Mouse (Mus musculus): Measurements from ENCODE around the gene Ffar1. TPM values are rescaled to one million over a fixed set of nuclear protein-coding genes. Genes with fewer than 3 reads are reported as not detected.

Ffar1 gene
- polyA plus RNA-seq, 1 experiment from 2014 or later: not detected

Other genes with a start within 250 kb of the Ffar1 start
- gene Upk1a, start 248.7 kb downstream of the Ffar1 start, polyA plus RNA-seq (2015; fragmentation: Nextera tagmentation; extraction: Ambion mirVana): 0.08 and 0.09 TPM in 2 replicates
- gene Cox6b1, start 235.4 kb downstream of the Ffar1 start, polyA plus RNA-seq (2015; fragmentation: Nextera tagmentation; extraction: Ambion mirVana): 566 and 597 TPM in 2 replicates
- gene Etv2, start 225.7 kb downstream of the Ffar1 start, polyA plus RNA-seq (2015; fragmentation: Nextera tagmentation; extraction: Ambion mirVana): not detected in 2 replicates
- gene Rbm42, start 211.2 kb downstream of the Ffar1 start, polyA plus RNA-seq (2015; fragmentation: Nextera tagmentation; extraction: Ambion mirVana): 41.9 and 43.4 TPM in 2 replicates
- 28.5 and 31.8 TPM in 2 replicates for gene Haus5, start 196.6 kb downstream of the Ffar1 start, polyA plus RNA-seq (2015; fragmentation: Nextera tagmentation; extraction: Ambion mirVana)
- gene Pmis2, start 190.0 kb downstream of the Ffar1 start, polyA plus RNA-seq (2015; fragmentation: Nextera tagmentation; extraction: Ambion mirVana): not detected in 2 replicates
- 0.57 and 0.90 TPM in 2 replicates for gene 2200002J24Rik, start 162.6 kb downstream of the Ffar1 start, polyA plus RNA-seq (2015; fragmentation: Nextera tagmentation; extraction: Ambion mirVana)
- gene Atp4a, start 149.4 kb downstream of the Ffar1 start, polyA plus RNA-seq (2015; fragmentation: Nextera tagmentation; extraction: Ambion mirVana): 4.1 and 4.4 TPM in 2 replicates
- 94.1 and 96.0 TPM in 2 replicates for gene Tmem147, start 132.0 kb downstream of the Ffar1 start, polyA plus RNA-seq (2015; fragmentation: Nextera tagmentation; extraction: Ambion mirVana)
- 0.14 TPM in 1 of 2 replicates, not detected in the other for gene Gapdhs, start 117.9 kb downstream of the Ffar1 start, polyA plus RNA-seq (2015; fragmentation: Nextera tagmentation; extraction: Ambion mirVana)
- gene Sbsn, start 110.1 kb downstream of the Ffar1 start, polyA plus RNA-seq (2015; fragmentation: Nextera tagmentation; extraction: Ambion mirVana): 0.05 and 0.20 TPM in 2 replicates
- gene Dmkn, start 97.8 kb downstream of the Ffar1 start, polyA plus RNA-seq (2015; fragmentation: Nextera tagmentation; extraction: Ambion mirVana): 0.36 and 0.40 TPM in 2 replicates
- gene Krtdap, start 73.7 kb downstream of the Ffar1 start, polyA plus RNA-seq (2015; fragmentation: Nextera tagmentation; extraction: Ambion mirVana): 0.22 TPM in 1 of 2 replicates, not detected in the other
- gene Ffar2, start 37.8 kb downstream of the Ffar1 start, polyA plus RNA-seq (2015; fragmentation: Nextera tagmentation; extraction: Ambion mirVana): 0.90 and 1.1 TPM in 2 replicates
- not detected in 2 replicates for gene Ffar3, start 5.4 kb downstream of the Ffar1 start, polyA plus RNA-seq (2015; fragmentation: Nextera tagmentation; extraction: Ambion mirVana)
- gene Cd22, start 18.8 kb upstream of the Ffar1 start, polyA plus RNA-seq (2015; fragmentation: Nextera tagmentation; extraction: Ambion mirVana): 0.74 and 1.4 TPM in 2 replicates
- 0.16 and 0.27 TPM in 2 replicates for gene Mag, start 53.3 kb upstream of the Ffar1 start, polyA plus RNA-seq (2015; fragmentation: Nextera tagmentation; extraction: Ambion mirVana)
- not detected in 2 replicates for gene Hamp2, start 63.1 kb upstream of the Ffar1 start, polyA plus RNA-seq (2015; fragmentation: Nextera tagmentation; extraction: Ambion mirVana)
- gene Hamp, start 82.5 kb upstream of the Ffar1 start, polyA plus RNA-seq (2015; fragmentation: Nextera tagmentation; extraction: Ambion mirVana): 10.4 and 17.5 TPM in 2 replicates
- 7.9 and 9.0 TPM in 2 replicates for gene Usf2, start 95.2 kb upstream of the Ffar1 start, polyA plus RNA-seq (2015; fragmentation: Nextera tagmentation; extraction: Ambion mirVana)
- gene Lsr, start 111.9 kb upstream of the Ffar1 start, polyA plus RNA-seq (2015; fragmentation: Nextera tagmentation; extraction: Ambion mirVana): 30.5 and 31.8 TPM in 2 replicates
- 3.2 and 3.8 TPM in 2 replicates for gene Fam187b, start 112.2 kb upstream of the Ffar1 start, polyA plus RNA-seq (2015; fragmentation: Nextera tagmentation; extraction: Ambion mirVana)
- gene Fxyd5, start 180.9 kb upstream of the Ffar1 start, polyA plus RNA-seq (2015; fragmentation: Nextera tagmentation; extraction: Ambion mirVana): 19.9 and 22.4 TPM in 2 replicates
- gene Fxyd7, start 189.9 kb upstream of the Ffar1 start, polyA plus RNA-seq (2015; fragmentation: Nextera tagmentation; extraction: Ambion mirVana): 0.15 and 0.65 TPM in 2 replicates
- 120 and 130 TPM in 2 replicates for gene Fxyd1, start 195.6 kb upstream of the Ffar1 start, polyA plus RNA-seq (2015; fragmentation: Nextera tagmentation; extraction: Ambion mirVana)
- 0.02 and 0.12 TPM in 2 replicates for gene Lgi4, start 197.8 kb upstream of the Ffar1 start, polyA plus RNA-seq (2015; fragmentation: Nextera tagmentation; extraction: Ambion mirVana)
- 0.51 and 1.1 TPM in 2 replicates for gene Fxyd3, start 215.1 kb upstream of the Ffar1 start, polyA plus RNA-seq (2015; fragmentation: Nextera tagmentation; extraction: Ambion mirVana)